Mouse (Mus musculus) skeletal muscle tissue, adult 2 months (tissue): ENCODE measurements around the gene Gria4.
"Not testable (repeated sequence)": the region's sequence is repeated elsewhere in the genome, so short reads cannot be mapped to it uniquely, and the experiment has no call there.

Experiments used
- DNase-seq: peaks from one replicate; pipeline ENCODE4 v3.0.0-alpha.2; 2012; ENCODE audit warnings: low read depth, low spot score

Gene Gria4

DNA sequence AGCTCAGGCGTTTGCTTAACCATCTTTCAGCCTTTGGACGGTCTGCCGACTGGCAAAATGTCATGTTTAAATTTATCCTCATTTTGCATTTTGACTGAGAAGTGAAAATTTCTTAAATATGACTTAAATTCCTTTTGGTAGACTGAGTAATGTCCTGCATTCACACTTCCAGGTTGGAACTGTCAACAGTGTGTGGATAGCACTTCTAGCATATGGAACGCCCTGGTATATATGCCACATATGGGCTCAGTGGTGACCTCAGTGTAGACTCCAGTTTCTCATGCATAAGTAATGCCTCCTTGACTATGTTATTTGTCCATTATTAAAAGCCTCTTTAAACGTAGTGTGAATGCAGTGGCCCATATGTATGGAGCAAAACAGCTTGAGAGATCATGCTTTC, 222.4 kb downstream of the Gria4 start:
- no peak for DNase-seq

DNA sequence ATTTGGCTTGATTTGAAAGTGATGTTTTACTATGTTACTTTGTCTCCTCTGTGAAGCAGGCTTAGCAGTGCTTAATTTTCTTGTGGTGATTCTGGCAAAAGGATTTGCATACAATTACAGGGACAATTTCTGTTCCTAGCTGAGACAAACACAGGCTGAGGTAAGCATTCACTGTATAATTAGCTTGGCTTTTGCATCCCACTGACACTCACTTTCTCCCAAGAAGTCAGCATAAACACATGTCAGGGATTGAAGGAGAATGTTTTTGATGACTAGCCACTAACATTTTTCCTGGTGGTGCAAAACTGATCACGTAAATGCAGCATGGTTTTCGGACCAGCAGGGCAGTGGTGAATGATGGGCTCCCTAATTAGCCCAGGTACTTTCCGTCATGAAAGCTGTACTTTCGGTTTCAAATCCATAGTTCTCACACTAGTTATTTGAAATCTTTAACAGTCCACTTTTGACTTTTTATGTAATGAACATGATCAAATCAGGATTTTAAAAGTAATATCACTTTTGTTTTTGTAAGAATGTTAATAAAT, 240.5 kb downstream of the Gria4 start:
- no peak for DNase-seq

DNA sequence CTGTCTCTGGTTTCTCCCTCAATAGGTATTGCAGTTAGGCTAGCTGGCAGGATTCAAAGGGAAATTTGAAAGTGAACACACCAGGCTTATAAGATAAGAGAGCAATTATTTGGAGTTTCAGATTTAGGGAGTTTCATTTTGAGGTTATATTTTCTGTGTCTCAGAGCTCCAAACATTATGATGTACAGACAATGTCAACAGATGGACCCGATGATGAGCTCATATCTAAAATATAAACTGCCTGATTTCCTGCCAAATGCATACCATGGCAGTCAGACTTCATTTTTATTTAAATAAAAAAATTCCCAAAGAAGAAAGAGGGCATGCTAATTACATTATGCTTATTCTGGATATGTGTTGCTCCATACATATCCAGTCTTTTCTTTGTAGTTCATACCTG, 256.8 kb downstream of the Gria4 start:
- no peak for DNase-seq

DNA sequence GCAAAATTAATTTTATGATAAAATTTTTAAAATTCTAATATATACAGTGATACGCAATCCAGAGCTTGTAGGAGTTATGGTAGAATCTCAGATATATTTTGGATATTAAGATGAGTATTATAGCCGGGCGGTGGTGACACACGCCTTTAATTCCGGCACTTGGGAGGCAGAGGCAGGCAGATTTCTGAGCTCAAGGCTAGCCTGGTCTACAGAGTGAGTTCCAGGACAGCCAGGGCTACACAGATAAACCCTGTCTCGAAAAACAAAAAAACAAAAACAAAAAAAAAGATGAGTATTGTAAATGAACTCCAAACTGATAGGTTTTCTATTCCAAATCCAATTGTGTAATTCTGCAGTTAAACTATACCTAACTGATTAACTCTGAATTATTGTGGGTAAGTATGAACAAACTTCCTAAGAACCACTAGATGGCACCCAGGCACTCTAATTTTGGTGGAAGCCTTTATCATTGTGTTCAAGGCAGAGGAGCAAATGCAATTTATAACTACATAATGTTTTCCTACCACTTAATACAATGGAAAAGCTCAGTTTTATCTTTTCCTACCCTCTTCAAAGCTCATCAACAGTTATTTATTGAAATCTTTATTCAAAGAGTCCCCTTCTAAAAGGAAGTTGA, 259.4 kb downstream of the Gria4 start:
- DNase-seq = no peak

DNA sequence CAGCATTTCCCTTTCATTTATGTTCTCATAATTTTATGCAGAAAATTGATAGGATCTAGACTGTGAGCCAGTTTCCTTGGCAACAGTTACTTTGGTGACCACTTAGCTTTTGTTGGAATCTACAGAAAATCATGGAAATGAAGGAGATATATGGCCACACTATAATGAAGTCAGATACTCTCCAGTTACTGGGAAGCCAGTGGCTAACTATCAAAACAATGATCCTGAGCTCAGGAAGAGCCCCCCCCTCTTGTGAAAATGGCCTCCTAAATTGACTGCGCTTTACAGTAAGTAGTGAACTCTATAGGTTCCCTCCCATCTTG, 281.5 kb downstream of the Gria4 start:
- DNase-seq = no peak

DNA sequence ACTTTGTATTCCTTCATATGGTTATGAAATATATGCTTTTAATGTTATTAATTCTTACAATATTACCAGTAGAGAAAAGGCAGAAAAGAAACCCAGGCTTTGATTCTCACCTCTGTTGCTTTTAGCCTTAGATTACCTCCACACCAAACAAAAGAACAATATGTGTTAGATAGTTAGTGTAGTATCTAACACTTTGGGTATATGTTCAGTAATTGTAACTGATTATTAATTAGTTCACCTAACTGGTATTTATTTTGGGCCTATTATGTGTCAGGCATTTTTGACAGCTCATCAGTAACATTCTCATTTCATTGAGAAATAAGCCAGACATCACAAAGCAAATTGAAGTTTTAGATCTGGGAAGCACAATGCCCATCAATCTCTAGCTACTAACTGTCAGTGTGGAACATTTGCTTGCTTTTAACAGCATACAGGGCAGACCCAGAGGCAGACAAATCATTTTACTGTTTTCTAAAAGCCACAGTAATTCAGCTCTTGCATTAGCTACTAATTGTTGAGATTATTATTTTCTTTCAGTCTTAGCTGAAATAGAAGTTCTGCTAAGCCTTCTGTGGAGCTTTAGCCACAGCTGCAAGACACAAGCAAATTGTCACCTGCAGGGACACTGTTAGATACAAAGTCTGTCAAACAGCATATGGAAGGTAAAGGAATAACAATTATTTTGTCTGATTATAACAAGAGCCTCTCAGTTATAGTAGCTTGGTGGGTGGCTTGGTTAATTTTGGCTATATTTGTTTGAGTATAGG, 282.1 kb downstream of the Gria4 start:
- no peak for DNase-seq

DNA sequence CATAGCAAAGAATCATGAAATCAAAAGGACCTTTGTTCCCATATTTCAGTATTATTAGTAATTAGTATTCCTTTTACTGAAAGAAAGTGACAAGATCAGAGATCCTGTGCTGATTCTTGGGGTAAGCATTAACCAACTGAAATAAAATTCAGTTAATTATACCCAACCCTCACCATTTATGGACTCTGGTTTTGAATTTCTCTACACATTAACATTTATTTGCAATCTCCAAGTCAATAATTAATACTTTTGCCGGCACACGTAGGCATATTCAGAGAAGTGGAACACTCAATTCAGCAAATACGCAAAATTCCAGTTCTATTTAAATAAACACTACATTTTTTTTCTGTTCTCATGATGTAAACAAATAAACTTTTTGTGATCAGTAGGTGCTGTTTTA, 289.9 kb downstream of the Gria4 start:
- no peak for DNase-seq

DNA sequence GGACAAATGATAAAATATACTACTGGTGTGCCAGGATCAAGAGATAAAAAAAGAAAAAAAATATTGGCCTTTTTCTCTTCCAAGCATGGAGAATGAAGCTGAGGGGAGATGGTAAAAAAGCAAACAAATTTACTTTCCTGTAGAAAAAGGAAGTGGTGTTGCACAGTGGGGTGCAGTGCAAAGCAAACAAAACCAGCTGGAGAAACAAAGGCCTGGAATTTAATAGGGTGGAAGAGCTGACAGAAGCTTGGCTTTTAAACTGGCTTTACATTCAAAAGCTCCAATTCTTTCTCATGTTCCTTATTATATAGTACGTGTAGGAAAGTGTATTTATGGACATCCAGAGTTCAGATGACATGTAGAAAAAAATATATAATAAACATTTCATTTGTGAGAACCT, 290.9 kb downstream of the Gria4 start:
- no peak for DNase-seq

DNA sequence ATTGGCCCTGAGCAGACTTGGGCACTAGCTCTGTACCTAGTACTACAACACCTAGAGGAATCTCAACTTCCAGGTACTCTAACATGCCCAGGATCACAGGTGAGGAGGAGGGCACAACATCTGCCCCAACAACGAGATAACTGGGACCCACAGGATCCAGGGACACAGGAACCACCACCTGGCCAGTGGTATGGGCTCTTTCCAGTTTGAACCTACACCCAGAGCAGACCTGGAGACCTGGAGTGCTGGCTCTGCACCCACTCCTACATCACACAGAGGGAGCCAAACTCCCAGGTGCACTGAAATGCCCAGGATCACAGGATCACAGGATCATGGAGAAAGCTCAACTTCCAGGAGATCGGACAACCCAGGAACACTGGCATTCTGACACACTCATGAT, 309.6 kb downstream of the Gria4 start:
- no peak for DNase-seq

DNA sequence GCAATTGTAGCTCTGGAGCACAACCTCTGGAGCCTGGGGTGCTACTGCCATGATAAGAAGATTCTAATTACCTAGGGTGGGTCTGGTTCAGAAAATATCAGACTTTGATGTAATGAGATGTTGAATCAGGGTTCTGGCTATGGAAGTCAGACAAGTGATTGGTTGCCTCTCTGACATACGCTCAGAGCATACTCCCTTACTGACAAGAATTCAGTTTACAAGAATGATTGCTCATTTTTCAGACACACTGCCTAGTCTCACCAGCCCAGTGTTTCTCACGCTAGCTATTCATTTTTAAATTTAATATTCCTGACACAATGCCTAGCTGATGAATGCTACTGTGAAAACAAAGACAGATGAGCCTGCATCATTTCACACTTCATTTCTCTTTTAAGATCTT, 311.5 kb downstream of the Gria4 start:
- no peak for DNase-seq

DNA sequence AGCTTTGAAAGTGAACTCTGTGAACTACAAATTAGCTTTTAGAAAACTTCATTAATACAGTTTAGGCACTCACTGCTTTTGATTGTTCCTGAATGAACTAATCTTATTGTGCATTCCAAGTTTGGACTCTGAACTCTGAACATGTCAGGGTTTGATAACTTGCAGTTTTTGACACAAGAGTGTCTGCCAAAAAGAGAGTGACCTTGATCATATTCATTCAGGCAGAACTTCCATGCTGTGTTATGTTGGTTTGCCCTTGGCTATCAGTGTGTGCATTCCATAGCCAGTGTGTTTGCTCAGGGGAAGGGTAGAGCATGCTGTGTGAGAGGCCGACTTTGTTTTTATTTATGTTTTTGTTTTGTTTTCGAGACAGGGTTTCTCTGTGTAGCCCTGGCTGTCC, 325.2 kb downstream of the Gria4 start:
- DNase-seq = no peak

DNA sequence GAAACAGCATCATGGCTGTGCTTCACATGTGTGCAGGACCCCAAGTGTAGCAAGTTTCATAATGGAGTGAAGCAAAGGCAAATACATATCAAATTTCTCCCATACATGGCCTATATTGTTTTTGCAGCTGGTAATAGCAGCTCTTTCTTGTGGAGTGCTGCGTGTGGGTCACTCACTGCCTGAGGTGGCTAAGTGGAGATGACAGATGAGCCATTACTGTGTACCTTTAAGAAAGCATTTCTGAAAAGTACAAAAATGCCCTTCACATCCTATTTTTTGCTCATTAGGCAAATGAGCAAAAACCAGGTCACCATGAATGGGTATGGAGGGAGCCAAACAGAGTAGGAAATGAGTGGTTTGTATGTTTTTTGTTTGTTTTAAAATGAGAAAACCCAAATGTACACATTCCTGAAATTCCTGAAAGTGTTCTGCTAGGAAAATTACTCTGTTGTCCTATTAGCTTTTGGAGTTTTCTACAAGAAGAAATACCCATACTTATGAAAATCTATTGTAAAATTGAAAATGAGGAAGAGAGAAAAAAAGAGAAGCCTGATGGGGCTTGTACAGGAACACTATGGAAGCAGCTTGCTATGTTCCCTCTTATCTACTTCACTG, 336.5 kb downstream of the Gria4 start:
- DNase-seq = no peak

DNA sequence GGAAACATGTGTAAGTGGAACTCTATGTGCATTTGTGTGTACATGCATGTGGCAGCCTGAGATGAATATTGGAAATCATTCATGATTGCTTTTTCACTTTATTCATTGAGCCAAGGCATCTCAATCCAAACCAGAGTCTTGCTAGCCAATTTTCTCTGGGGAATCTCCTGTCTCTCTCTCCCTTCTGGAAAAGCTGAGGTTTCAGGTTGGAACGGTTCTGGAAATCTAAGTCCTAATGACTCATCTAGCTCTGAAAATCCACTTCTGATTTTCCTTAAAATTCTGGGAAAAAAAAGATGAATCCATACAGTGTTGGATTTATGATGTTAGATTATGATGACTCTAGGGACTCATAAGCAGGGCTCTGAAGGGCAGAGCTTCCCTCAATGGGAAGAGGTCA, 337.8 kb downstream of the Gria4 start:
- peak; percentile 23 for DNase-seq

DNA sequence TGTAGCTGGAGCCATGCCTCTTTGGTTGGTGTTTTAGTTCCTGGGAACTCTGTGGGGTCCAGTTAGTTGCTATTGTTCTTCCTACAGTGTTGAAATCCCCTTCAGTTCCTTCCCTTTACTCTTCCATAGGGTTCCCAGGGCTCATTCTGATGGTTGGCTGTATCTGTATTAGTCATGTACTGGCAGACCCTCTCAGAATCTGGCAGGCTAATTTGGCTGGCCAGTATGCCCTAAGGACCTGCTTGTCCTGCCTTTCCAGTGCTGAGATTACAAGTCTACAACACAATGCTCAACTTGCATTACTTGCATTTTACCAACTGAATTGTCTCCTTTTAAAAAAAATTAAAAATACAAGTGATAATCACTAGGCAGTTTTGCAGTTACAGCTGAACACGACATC, 338.4 kb downstream of the Gria4 start:
- DNase-seq = peak; percentile 32

DNA sequence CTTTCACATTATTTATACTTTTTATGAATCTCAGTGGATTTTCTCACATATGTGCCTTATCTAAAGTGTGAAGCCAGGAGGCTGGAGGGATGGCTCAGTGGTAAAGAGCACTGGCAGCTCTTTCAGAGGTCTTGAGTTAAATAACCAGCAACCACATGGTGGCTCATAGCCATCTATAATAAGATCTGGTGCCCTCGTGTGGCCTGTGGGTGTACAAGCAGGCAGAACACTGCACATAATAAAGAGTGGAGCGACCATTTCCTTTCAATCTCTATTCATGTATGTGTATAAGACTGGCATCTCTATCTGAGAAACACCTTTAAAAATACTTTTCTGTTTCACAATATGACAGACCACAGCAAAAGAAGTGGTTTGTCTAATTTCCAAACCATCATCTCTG, 353.1 kb downstream of the Gria4 start:
- no peak for DNase-seq

DNA sequence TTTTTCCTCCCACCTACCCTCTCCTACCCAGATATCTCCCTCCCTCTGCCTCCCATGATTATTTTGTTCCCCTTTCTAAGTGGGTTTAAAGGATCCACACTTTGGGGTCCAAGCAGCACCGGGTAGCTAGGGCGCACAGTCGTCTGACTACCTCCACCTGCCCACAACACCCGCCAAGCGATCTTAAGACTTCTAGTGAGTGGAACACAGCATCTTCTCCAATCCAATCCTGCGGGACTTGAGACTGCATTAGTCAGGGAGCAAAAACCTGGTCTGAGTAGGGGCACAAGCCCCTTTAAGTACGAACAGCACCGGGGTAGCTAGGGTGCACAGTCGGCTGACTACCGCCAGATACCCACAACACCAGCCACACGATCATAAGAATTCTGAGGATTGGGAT, 395.2 kb downstream of the Gria4 start:
- DNase-seq = not testable (repeated sequence)

DNA sequence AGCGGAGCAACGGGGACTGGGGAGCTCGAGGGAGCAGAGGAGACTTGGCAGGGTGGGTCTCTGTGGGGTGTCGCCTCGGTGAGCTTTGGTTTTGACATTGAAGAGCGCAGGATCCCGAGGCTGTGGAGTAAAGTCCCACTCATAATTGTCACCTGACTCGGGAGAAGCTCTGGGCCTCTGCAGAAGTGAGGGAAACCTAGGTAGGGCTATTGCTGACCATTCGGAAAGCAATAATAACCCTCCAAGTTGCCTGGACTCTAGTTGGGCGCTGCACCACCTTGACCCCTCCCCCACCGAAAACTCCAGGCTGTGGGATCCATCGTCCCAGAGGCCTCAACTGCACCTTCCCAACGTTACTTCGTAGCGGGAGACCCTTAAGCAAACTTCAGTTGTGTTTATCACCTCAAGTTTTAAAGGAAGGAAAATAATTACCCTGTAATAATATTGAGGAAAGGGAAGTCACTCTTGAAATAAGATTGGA, 419.4 kb downstream of the Gria4 start:
- DNase-seq = no peak

DNA sequence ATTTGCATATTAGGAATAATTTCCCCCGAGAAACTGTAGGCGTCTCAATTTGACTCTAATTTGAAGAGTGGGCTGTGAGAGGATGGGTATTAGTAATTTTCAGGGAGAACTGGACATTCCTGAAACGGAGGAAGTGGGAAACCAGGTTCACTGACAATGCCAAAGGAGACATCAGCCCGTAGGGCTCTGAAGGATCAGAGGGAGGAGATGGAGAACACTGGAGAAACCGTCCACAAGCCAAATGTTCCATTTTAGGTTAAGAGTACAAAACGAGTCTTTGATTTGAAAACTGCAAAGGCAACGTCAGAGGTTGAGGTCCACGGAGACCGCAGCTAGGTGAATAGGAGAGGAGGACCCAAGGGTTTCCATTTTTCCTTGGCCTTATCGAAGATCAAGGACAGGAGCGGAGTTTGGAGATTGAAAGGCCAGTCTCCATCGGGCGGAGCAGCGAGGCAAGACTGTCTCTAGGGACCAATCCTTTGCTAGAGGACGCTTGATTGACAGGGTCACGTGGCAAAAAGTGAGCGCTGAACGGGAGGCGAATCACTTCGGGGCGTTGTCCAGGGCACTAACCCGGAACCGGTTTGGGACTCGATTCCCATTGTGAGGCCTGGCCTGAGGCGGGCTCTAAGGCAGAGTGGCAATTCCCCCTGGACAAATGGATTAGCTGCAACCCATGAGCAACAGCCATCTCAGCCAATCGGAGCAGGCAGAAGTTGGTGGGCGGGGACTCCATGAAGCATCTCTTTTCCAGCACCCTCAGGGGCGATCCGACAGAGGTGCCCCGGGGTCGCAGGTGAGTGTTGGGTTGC, 420.0 kb downstream of the Gria4 start, which contains the start of gene Msantd4:
Gene Msantd4, plus strand, starts transcription at position 735 of the 812 bp plus-strand sequence.
- peak; percentile 98 for DNase-seq
